Mouse (Mus musculus) right cerebral cortex, postnatal 10 days (tissue): ENCODE measurements at regions not wholly inside any gene's neighbourhood (a gene's known extent, or its start where the extent isn't known, plus 50 kb on each side); places are given as distances from the start of the nearest gene placed in this dataset.

Experiments
- DNase-seq, 2 experiments: peaks; one replicate each; pipeline ENCODE4 v3.0.0; 2021; ENCODE audit warnings: low spot score in 2 of 2

DNA sequence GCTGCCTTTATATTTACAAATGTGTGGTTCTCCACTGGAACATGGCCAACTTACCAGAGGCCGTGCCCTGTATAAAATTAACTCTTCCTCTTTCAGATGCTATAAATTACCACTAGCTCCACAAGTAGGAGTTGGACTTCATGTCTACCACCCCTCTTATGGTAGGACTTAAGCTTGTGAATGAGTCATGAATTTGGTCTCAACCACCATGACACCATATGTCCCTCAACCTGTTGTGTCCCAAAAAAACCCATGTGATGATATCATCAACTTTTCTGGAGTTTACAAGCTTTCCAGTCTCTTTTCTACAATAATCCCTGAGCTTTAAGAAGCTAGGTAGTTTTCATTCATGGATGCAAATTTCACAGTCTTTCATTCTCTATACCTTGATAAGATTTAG lies 1951.4 kb downstream of the Pcdh7 start:
- no peak for DNase-seq

DNA sequence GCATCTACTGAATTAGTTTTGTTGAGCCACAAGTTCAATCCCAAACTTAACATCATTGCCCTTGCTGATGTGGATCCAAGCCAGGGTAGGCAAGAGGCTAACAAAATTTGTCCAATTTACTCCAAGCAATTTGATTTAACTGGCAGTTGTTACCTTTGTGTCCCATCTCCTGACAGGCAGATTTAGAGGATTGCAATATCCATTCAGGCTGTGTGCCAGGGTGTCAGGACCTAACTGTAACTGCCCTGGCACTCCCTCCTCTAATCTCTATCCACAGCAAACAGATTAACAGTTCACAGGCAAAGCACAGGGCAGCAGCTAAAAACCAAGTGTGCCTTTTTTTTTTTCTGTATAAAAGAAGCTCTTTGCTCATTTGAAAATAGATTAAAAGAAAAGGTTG lies 1982.2 kb downstream of the Pcdh7 start:
- DNase-seq = no peak

DNA sequence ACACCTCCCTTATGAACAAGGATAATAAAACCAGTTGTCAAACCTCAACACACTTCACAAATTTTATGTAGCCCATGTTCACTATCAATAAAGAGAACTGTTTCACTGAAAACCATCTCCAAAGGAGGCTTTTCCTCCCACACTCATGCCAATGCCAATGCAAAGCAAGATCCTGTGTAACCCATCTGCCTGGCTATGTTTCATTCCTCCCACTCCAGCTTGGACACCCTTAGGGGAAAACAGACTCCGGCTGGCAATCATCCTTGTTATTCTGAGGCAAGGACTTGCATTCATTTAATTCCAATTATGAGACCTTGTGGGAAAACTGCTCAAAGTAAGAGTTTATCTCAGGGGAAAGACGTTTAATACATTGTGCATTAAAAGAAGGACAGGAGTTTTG lies 1997.7 kb downstream of the Pcdh7 start:
- DNase-seq = peak in 1 of 2 experiments; percentile 19

DNA sequence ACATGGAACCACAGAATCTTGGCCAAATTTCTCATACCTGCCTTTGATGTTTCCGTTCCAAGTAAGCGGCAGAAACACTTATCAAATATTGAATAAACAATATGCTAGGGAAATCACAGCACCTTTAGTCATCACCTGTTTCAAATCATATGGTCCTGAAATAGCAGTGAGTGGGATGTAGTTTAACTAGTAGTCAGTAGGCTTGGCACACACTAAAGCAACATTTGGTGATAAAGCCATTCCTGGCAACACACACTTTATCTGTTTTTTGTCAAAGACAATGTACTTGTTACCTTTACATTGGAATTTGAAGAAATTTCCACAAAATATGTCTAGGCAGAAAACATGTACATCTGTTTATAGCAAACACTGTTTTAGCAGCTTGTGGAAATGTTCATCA lies 2038.5 kb downstream of the Pcdh7 start:
- no peak for DNase-seq

DNA sequence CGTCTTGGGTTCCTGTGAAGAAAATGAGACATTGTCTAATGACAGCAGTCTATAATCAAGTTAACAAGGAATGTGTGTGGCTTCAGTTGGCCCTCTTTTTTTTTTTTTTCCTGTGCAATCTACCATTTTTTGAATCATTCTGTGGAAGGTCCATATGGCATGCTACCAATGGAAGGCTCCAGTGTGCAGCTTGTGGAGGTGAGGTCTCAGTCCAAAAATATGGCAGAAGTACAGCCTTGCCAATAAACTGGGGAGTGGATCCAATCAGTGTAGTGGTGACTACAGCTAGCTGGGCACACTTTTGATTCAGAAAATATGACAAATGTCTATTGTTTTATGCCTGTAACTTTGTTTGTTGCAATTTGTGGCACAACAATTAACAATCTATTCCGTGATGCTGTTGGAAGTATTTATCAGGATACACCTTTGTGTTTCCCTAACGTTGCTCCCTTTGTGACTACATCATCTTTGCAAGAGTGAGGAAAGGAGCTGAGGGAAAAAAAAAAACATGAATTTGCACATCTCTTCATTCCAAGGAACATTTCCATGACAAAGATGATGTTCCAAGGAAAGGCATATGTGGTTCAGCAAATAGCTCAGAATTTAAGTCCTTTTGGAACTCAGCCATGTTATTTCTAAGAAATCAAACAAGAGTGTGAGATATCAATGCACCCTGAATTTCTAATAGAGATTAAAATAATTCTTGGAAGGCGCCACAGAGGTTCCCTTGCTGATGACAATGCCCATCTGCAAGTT lies 2039.1 kb downstream of the Pcdh7 start:
- DNase-seq = no peak
